Mouse (Mus musculus): ENCODE results near the gene Ntn1.

Gene Ntn1

DNA sequence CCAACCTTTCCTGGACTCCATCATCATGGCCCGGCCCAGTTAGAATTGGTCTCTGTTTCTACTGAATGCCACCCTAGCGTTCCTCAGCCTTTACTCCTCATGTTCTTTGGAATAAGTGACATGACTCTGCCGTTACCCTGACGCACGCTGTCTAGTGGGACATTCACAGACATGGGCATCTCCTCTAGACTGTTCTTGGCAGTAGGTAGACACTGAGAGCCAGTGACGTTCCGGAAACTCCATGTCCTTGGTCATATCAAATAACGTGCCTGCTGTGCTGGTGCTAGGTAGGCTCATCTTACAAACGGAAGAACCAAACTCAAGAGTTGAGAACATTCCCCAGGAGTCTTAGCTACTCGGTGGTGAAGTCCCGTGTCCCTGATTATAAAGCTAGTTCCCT is 203.2 kb downstream of the Ntn1 start:
- DNase-seq (ENCODE audit: low read depth in 1 of 2, low spot score in 2 of 2), result no peak

DNA sequence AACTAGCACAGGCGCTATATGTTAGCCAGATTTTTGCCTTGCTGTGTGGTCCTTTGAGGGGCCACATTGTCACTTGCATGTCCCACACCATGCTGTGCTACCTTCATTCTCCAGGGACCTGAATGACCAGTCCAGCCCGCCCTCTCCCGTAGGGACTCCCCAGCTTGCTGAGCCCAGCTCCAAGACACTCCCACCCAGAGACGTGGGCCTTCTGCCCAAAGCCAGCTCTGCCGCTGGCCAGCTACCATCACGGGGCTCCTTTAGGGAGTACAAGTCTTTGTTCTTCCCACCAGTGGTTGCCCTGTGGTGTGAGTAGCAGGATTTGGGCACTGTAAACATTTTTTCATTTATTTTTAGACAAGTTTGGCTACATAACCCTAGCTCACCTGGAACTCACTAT is 204.1 kb downstream of the Ntn1 start:
- no peak for DNase-seq (ENCODE audit: low read depth in 1 of 2, low spot score in 2 of 2)

DNA sequence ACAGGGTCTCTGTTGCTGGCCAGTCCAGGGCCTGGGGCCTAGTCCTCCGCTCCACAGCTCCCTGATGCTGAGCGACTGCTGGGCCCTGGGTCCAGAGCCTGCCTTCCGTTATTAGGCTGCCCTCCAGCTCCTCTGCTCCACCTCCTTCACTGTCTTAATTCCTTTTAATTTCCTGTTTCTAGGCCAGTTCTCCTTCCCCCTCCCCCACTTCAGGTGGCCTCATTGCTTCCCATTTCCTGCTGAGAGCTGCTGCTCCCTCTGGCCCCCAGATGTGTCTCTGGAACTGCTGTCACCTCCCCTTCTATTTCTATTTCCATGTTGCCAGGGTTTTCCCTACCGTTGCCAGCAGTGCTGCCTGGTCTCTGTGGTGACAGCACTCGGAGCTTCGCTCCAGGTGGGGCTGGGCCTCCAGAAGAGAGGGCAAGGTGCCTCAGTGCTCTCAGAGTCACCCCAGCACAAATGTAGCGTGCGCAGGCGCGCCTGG is 204.9 kb downstream of the Ntn1 start:
- no peak for DNase-seq (ENCODE audit: low read depth in 1 of 2, low spot score in 2 of 2)

DNA sequence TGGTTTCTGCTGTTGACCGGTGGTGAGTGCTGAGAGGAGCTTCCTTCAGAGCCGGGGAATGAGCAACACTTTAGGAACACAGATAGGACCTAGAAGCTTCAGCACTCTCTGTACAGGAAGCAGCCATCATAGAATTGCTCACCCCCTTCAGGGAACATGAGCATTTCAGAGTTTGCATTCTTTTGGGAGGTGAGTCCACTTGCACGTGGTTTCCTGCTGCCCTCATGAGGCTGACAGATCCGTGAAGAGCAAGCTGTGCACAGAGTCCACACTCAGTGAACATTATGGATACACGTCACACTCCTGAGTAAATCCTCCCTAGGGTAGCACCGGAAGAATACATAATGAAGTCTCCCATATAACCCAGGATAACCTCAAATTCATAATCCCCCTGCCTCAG is 205.5 kb downstream of the Ntn1 start:
- DNase-seq (ENCODE audit: low read depth in 1 of 2, low spot score in 2 of 2), result no peak

DNA sequence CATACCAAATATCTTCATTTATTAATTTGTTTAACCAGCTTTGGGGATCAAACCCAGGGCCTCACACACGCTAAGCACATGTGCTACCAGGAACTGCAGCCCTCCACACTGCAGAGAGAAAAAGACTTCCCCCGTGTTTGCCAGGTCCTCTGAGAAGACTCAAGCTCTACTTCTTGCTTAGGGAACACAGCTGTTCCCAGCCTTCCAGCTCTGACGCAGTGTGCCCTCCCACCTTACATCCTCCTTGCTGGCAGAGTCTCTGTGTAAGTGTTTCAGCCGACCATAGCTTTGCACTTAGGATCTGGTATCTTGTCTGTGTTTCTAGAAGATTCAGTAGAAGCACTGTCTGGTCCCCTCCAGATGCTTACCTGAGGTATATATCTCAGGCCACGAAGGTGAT is 209.8 kb downstream of the Ntn1 start:
- DNase-seq (ENCODE audit: low read depth in 1 of 2, low spot score in 2 of 2), result no peak

DNA sequence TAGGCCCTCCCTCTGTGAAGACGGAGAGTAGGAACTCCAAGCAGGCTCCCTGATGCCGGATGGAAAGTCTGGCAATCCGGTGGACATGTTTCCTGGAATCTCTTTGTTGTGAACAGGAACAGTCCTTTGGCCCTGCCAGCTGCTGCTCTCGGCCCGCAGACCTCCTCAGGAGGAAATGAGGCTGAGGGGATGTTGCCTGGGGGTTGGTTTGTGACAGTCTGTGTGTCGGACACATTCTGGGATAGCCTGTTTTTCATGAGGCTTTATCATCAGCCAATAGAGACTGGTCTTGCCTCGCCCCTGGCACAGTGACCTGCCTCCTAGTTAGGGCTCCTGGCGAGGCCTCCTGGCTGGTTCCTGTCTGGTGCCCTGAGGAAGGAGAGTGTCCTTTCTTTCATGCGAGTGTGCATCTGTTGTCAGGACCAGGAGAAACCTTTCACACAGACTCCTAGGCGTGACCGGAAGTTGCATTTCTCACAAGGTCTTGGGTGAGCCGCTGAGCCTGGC is 211.9 kb downstream of the Ntn1 start:
- DNase-seq (ENCODE audit: low read depth in 1 of 2, low spot score in 2 of 2), result no peak

DNA sequence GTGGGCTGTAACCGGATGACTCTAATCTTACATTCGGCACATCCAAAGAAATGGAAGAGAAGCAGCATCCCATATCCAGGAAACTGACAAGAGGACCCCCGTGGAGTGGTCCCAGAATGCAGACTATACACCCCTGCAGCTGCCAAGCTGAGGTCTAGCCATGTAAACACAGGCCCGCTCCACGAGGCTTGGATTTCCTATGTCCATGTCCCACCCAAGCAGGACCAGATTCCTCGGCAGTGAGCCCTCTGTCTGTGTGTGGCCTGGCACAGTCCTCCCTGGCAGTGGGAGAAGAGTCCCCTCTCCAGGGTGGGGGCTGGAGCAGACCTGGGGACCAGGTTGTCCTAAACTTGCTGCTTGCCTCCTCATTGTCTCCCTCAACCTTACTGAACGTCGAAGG is 213.4 kb downstream of the Ntn1 start:
- DNase-seq (ENCODE audit: low read depth in 1 of 2, low spot score in 2 of 2), result no peak

DNA sequence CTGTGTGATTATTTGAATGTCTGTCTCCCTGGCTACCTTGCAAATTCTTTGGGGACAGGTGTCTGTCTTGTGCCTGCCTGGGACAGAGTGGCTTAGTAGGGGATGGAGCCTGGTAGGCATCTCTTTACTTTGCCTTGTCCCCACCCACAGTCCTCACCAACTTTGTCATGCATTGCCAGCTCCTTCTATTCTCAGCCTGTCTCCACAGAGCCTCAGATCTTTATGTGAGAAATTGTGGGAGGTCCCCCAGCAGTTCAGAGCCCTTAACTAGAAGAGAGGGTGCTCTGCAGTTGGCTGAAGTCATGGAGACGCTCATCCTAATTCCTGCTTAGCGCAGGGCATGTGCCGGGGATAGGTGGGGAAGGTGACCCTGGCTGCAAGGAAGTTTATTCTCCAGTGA is 215.0 kb downstream of the Ntn1 start:
- DNase-seq (ENCODE audit: low read depth in 1 of 2, low spot score in 2 of 2), result no peak

DNA sequence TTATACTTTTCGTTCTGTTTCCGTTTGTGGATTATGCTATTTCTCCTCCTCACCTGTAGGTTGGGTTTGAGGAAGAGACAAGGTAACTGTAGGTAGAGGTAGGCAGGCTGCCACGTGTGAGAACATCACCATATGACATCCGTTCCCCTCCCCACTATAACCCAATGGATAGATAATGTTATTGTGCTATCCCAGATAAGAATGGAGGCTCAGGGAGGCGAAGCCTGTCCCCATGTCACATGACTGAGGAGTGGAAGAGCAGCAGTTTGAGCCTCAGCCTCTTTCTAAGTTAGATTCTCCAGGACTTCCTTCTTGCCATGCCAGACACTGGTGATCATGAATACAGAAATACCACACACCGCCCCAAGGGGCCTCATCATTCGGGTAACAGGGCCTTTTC is 223.2 kb downstream of the Ntn1 start:
- no peak for DNase-seq (ENCODE audit: low read depth in 1 of 2, low spot score in 2 of 2)

DNA sequence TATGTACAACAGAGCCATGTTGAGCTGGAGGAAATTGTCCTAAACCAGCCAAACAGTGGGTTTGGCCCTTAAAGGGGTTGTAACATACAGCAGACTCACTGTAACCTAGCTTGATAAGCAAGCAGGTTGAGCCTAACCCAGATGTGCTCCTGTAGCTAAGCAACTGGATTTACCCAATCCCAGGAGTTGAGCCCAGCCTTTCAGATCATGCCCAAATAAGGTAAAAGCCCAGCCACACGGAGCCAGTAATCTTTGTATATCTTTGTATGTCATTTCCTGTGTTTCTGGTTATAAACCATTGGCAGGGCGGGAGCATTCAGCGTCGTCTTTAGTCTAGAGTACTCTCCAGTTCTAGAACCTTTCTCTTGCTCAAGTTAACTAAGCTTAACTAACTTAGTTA is 224.1 kb downstream of the Ntn1 start:
- no peak for DNase-seq (ENCODE audit: low read depth in 1 of 2, low spot score in 2 of 2)

DNA sequence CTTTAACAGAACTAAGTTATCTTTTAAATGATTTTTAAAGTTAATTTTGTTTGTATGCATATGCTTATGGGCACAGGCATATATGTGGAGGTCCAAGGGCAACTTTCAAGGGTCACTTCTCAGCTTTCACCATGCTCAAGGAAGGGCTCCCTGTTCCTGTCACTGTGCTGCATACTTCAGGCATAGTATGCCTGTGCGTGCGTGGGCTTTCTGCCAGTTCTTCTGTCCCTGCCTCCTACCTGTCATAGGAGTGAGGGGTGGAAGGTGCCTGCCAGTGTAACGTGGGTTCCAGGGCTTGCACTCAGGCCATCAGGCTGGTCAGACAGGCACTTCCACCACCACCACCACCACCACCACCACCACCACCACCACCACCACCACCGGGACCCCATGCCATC is 228.0 kb downstream of the Ntn1 start:
- no peak for DNase-seq (ENCODE audit: low read depth in 1 of 2, low spot score in 2 of 2)

DNA sequence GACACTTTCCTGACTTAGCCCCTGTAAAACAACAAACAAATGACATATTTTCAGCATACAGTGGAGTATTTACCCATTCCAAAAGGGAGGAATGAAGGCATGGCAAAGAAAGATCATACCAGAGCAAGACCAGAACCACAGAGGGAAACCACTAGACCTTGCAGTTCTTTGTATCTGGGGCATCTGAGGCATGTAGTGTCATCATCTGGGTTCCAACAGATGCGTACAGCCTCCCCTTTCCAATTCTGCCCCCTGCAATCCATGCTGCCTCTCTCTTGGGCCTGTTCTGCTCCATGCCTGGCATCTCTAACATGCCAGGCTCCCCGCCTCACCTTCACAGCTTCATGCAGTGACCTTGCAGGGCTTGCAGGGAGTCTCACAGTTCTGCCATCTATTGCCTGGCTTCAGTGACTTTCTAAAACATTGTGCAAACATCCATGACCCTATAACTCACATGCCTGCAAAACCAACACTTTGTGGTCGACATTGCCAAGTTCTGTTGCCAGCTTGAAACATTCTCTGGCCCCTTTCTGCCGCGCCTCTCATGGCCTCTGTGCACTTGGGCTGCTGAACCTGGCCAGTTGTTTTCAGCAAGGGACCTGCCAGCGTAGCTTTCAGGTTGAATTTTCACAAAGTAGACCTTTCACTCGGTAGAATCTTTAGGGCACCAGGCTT is 228.5 kb downstream of the Ntn1 start:
- no peak for DNase-seq (ENCODE audit: low read depth in 1 of 2, low spot score in 2 of 2)

DNA sequence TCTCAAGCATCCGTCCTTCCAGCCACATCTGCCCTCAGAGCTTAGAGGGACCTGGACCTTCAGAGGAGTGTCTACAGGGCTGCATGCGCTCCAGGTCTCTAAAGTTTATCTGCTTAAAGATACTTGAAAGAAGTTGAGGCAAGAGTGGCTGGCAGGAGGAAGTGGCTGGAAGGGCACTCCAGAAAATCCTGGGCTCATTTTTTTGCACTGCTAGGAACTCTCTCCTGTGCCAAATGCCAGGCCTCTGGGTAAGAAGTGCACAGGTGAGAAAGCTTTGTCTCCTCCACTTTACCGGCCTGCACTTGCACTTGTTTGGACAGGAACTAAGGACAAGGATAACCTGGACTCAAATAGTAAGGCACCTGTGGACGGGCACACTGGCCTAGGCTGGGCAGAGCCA is 232.2 kb downstream of the Ntn1 start:
- DNase-seq (ENCODE audit: low read depth in 1 of 2, low spot score in 2 of 2), result no peak

DNA sequence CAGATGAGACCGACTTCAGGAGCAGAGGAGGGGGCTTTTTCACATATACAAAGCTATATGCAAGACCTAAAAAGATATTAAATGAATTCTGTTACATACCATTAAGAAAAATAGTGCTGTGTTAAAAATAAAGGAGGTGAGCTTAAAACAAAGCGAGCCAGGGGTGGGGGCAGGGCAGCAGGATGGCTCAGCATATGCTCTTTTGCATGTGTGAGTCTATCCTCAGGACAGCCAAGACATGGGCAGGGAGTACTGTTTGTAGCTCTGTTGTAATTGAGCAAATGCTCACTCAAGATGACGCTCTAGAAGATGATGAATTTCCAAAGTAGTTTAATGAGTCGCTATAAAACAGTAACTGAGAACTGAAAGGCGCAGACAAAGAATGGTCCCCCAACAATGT is 236.2 kb downstream of the Ntn1 start:
- DNase-seq (ENCODE audit: low read depth in 1 of 2, low spot score in 2 of 2), result no peak

DNA sequence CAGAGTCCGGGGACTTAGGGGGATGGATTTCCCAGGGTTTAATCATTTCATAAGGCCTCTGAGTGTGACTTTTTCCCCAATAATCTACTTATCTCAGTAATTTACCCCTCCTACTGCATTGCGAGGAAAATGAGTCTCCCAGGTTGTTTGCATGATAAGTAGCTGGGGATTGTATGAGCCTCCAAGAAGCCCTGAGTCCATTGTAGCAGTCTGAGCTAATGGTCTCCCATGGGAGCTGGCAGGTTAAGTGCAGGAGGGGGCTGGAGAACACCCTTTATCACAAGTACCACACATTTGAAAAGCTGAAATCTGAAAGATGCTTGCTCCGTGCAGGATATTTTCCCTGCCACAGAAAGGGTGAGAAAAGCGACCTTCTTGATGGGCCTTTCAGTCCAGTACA is 240.8 kb downstream of the Ntn1 start:
- no peak for DNase-seq (ENCODE audit: low read depth in 1 of 2, low spot score in 2 of 2)

Data from monocyte, adult 2 months (primary cell).